Mouse (Mus musculus): ENCODE measurements around the gene Uqcc1. TPM values are rescaled to one million over a fixed set of nuclear protein-coding genes. Genes with fewer than 3 reads are reported as not detected.
"Not testable (repeated sequence)": the region's sequence is repeated elsewhere in the genome, so short reads cannot be mapped to it uniquely, and the experiment has no call there.

Uqcc1 gene
- total RNA-seq, 4 experiments from 2014 or later, result 275 to 349 (median 295) TPM

- DNase-seq (ENCODE audit: low spot score), result no peak
These were observed 67.4 kb downstream of the Uqcc1 start for GRCm38 (mm10) chr2:155862573-155863300.

- DNase-seq (ENCODE audit: low spot score), result no peak
These were observed 68.5 kb downstream of the Uqcc1 start for GRCm38 (mm10) chr2:155861581-155861980.

- no peak for DNase-seq (ENCODE audit: low spot score)
These were observed 70.0 kb downstream of the Uqcc1 start for GRCm38 (mm10) chr2:155860102-155860501.

GRCm38 (mm10) chr2:155852536-155852935, 77.6 kb downstream of the Uqcc1 start:
- no peak for DNase-seq (ENCODE audit: low spot score)

GRCm38 (mm10) chr2:155850120-155850519, 80.0 kb downstream of the Uqcc1 start:
- DNase-seq (ENCODE audit: low spot score), result no peak

GRCm38 (mm10) chr2:155849464-155849863, 80.6 kb downstream of the Uqcc1 start:
- DNase-seq (ENCODE audit: low spot score), result no peak

- peak; percentile 70 for DNase-seq (ENCODE audit: low spot score)
These were observed 81.8 kb downstream of the Uqcc1 start for GRCm38 (mm10) chr2:155848291-155848690.

GRCm38 (mm10) chr2:155846930-155847329, 83.2 kb downstream of the Uqcc1 start:
- no peak for DNase-seq (ENCODE audit: low spot score)

GRCm38 (mm10) chr2:155838961-155839360, 91.1 kb downstream of the Uqcc1 start:
- DNase-seq (ENCODE audit: low spot score), result no peak

- DNase-seq (ENCODE audit: low spot score), result no peak
These were observed 92.1 kb downstream of the Uqcc1 start for GRCm38 (mm10) chr2:155837961-155838360.

GRCm38 (mm10) chr2:155834732-155835131, 95.4 kb downstream of the Uqcc1 start, which contains the start of gene Fam83c:
Gene Fam83c (minus strand): TSS chr2:155834854.
- no peak for DNase-seq (ENCODE audit: low spot score)

GRCm38 (mm10) chr2:155832087-155832486, 98.0 kb downstream of the Uqcc1 start:
- DNase-seq (ENCODE audit: low spot score), result not testable (repeated sequence)

- no peak for DNase-seq (ENCODE audit: low spot score)
These were observed 98.8 kb downstream of the Uqcc1 start for GRCm38 (mm10) chr2:155831302-155831701.

- no peak for DNase-seq (ENCODE audit: low spot score)
These were observed 99.3 kb downstream of the Uqcc1 start for GRCm38 (mm10) chr2:155830841-155831240.

- peak; percentile 89 for DNase-seq (ENCODE audit: low spot score)
These were observed 103.3 kb downstream of the Uqcc1 start, which contains the start of gene Eif6 for GRCm38 (mm10) chr2:155826630-155827424. Gene Eif6 (minus strand): TSS chr2:155826925.

GRCm38 (mm10) chr2:155825904-155826629, 104.0 kb downstream of the Uqcc1 start:
- DNase-seq (ENCODE audit: low spot score), result no peak

GRCm38 (mm10) chr2:155823722-155824121, 106.4 kb downstream of the Uqcc1 start:
- no peak for DNase-seq (ENCODE audit: low spot score)

GRCm38 (mm10) chr2:155820779-155821178, 109.3 kb downstream of the Uqcc1 start:
- no peak for DNase-seq (ENCODE audit: low spot score)

- no peak for DNase-seq (ENCODE audit: low spot score)
These were observed 110.5 kb downstream of the Uqcc1 start for GRCm38 (mm10) chr2:155819449-155820251.

GRCm38 (mm10) chr2:155819392-155819448, 110.9 kb downstream of the Uqcc1 start, which contains the start of gene BC029722:
Gene BC029722 (minus strand): TSS chr2:155819426.
- no peak for DNase-seq (ENCODE audit: low spot score)

GRCm38 (mm10) chr2:155818596-155819391, 111.3 kb downstream of the Uqcc1 start:
- DNase-seq (ENCODE audit: low spot score), result peak; percentile 96
